10 mouse cellular contexts compared by ENCODE assay signal in genomic region chr3:144622930-144623612, GRCm38 (mm10). TPM values are rescaled to one million over a fixed set of nuclear protein-coding genes. Genes with fewer than 3 reads are reported as not detected.
DNase-seq lines count a peak whose midpoint lies in the region; ATAC-seq lines count a peak whose summit lies in the region.
"Had no signal": no experiment of that assay in that cellular context is flagged by ENCODE, and none has a peak within 500 bp of the region (broad histone marks: within the 10 kb centered on the region; RNA-seq: fewer than 3 reads in every experiment).

No protein-coding gene starts in this region.

- peak; percentile 39 for DNase-seq in kidney, postnatal 14 days
- peak; percentile 81 for DNase-seq in forebrain, embryonic 14.5 days (ENCODE audit: low spot score)
- peak; percentile 24 for DNase-seq in limb, embryonic 11.5 days (ENCODE audit: low spot score)
- no peak for DNase-seq in ovary, postnatal 36 days (ENCODE audit: low spot score)
- DNase-seq in heart, adult 8-10 months (ENCODE audit: low spot score): no peak
- no peak for DNase-seq in urinary bladder, postnatal 36 days (ENCODE audit: low spot score in 2 of 2)
- DNase-seq: heart, postnatal 14 days; thymus, adult 2 months had no signal

- no peak overlapping the region for H3K9ac ChIP-seq in kidney, embryonic 15.5 days
- no peak overlapping the region for H3K9ac ChIP-seq in forebrain, embryonic 14.5 days (ENCODE audit: low read length)
- H3K9ac ChIP-seq in limb, embryonic 11.5 days (ENCODE audit: low read length): no peak overlapping the region
- H3K9ac ChIP-seq in neural tube, embryonic 14.5 days (replicated peaks; ENCODE audit: low read depth, low read length): 0 out of 2 replicates have a peak overlapping the region, but pooled peaks have one; percentile 7

- ATAC-seq in kidney, embryonic 15.5 days (replicated peaks; ENCODE audit: low FRiP score): no peak
- peak; percentile 97 for ATAC-seq in forebrain, embryonic 14.5 days
- peak; percentile 77; the same call in 1 of the 2 replicates for ATAC-seq in limb, embryonic 11.5 days (ENCODE audit: insufficient number of reproducible peaks, low FRiP score, low TSS enrichment, low read depth)
- ATAC-seq in neural tube, embryonic 14.5 days (ENCODE audit: low read depth): peak; percentile 92

- no peaks in the 10 kb centered on the region for H3K27me3 ChIP-seq in kidney, embryonic 15.5 days
- H3K27me3 ChIP-seq in forebrain, embryonic 14.5 days (replicated peaks; ENCODE audit: control insufficient read depth, insufficient read depth, low read length): no peaks in the 10 kb centered on the region
- no peaks in the 10 kb centered on the region for H3K27me3 ChIP-seq in limb, embryonic 11.5 days (ENCODE audit: control insufficient read depth, insufficient read depth, low read length)
- no peaks in the 10 kb centered on the region for H3K27me3 ChIP-seq in neural tube, embryonic 14.5 days (ENCODE audit: control insufficient read depth, insufficient read depth, low read length)

- no peaks in the 10 kb centered on the region for H3K4me1 ChIP-seq in kidney, embryonic 15.5 days
- no peaks in the 10 kb centered on the region for H3K4me1 ChIP-seq in forebrain, embryonic 14.5 days (ENCODE audit: control insufficient read depth, insufficient read depth, low read length)
- H3K4me1 ChIP-seq in limb, embryonic 11.5 days (ENCODE audit: control insufficient read depth, insufficient read depth, low read length): no peaks in the 10 kb centered on the region
- no peaks in the 10 kb centered on the region for H3K4me1 ChIP-seq in neural tube, embryonic 14.5 days (ENCODE audit: control insufficient read depth, insufficient read depth, low read length)

- no peak overlapping the region for H3K4me3 ChIP-seq in kidney, embryonic 15.5 days (replicated peaks)
- H3K4me3 ChIP-seq in forebrain, embryonic 14.5 days (ENCODE audit: low read depth, low read length): no peak overlapping the region
- H3K4me3 ChIP-seq in limb, embryonic 11.5 days (ENCODE audit: low read depth, low read length): no peak overlapping the region
- H3K4me3 ChIP-seq in neural tube, embryonic 14.5 days (ENCODE audit: low read depth, low read length): no peak overlapping the region

- H3K4me2 ChIP-seq in kidney, embryonic 15.5 days: no peak overlapping the region
- no peak overlapping the region for H3K4me2 ChIP-seq in forebrain, embryonic 14.5 days (ENCODE audit: low read length)
- H3K4me2 ChIP-seq in limb, embryonic 11.5 days (ENCODE audit: low read depth, severe bottlenecking): no peak overlapping the region
- H3K4me2 ChIP-seq in neural tube, embryonic 14.5 days (ENCODE audit: low read depth, low read length): no peak overlapping the region

- H3K27ac ChIP-seq in kidney, embryonic 15.5 days: no peak overlapping the region
- peak overlapping the region; percentile 67 for H3K27ac ChIP-seq in forebrain, embryonic 14.5 days (ENCODE audit: low read depth, low read length)
- H3K27ac ChIP-seq in limb, embryonic 11.5 days (replicated peaks; ENCODE audit: low read depth, low read length): no peak overlapping the region; the same call in 1 of the 2 replicates
- peak overlapping the region; percentile 44; the same call in 1 of the 2 replicates for H3K27ac ChIP-seq in neural tube, embryonic 14.5 days (ENCODE audit: low read depth, low read length)

- 71% methylated on average over 13 of the region's 13 CpGs for WGBS in kidney, embryonic 15.5 days
- 59% methylated on average over 13 of the region's 13 CpGs for WGBS in forebrain, embryonic 14.5 days
- 81% methylated on average over 13 of the region's 13 CpGs for WGBS in limb, embryonic 11.5 days
- 62% methylated on average over 13 of the region's 13 CpGs for WGBS in neural tube, embryonic 14.5 days

- H3K36me3 ChIP-seq in kidney, embryonic 15.5 days: no peaks in the 10 kb centered on the region
- no peaks in the 10 kb centered on the region for H3K36me3 ChIP-seq in forebrain, embryonic 14.5 days (ENCODE audit: control insufficient read depth, insufficient read depth, low read length)
- no peaks in the 10 kb centered on the region for H3K36me3 ChIP-seq in limb, embryonic 11.5 days (ENCODE audit: control insufficient read depth, insufficient read depth, low read length)
- no peaks in the 10 kb centered on the region for H3K36me3 ChIP-seq in neural tube, embryonic 14.5 days (ENCODE audit: control insufficient read depth, insufficient read depth, low read length)

- 0 out of 2 replicates have a peak, but pooled peaks cover 8% of the 10 kb centered on the region for H3K9me3 ChIP-seq in kidney, embryonic 15.5 days (replicated peaks)
- 0 out of 2 replicates have a peak, but pooled peaks cover 3% of the 10 kb centered on the region for H3K9me3 ChIP-seq in forebrain, embryonic 14.5 days (replicated peaks; ENCODE audit: control insufficient read depth, low read length)
- H3K9me3 ChIP-seq in limb, embryonic 11.5 days (ENCODE audit: control insufficient read depth, low read length): 0 out of 2 replicates have a peak, but pooled peaks cover 2% of the 10 kb centered on the region
- no peaks in the 10 kb centered on the region for H3K9me3 ChIP-seq in neural tube, embryonic 14.5 days (ENCODE audit: control insufficient read depth, low read length)

RNA-seq across cellular contexts. Expression of gene Selenof, which starts 53.0 kb away (rescaled TPM):
- polyA plus RNA-seq in kidney, embryonic 15.5 days (2015; fragmentation: Nextera tagmentation; extraction: Ambion mirVana): 618 and 674 TPM in 2 replicates
- polyA plus RNA-seq in forebrain, embryonic 14.5 days (2014; fragmentation: Nextera tagmentation; extraction: Ambion mirVana): 518 and 577 TPM in 2 replicates
- polyA plus RNA-seq in limb, embryonic 11.5 days (2014; fragmentation: Nextera tagmentation; extraction: Ambion mirVana): 368 and 386 TPM in 2 replicates
- polyA plus RNA-seq in neural tube, embryonic 14.5 days (2014; fragmentation: Nextera tagmentation; extraction: Ambion mirVana): 485 and 490 TPM in 2 replicates
- total RNA-seq in heart, adult 8-10 months (2022): 100 to 1,000 TPM; 133 to 136 (median 134) TPM

RNA-seq across cellular contexts. Expression of gene Hs2st1, which starts 53.1 kb away (rescaled TPM):
- 12.5 and 13.0 TPM in 2 replicates for polyA plus RNA-seq in kidney, embryonic 15.5 days (2015; fragmentation: Nextera tagmentation; extraction: Ambion mirVana)
- polyA plus RNA-seq in forebrain, embryonic 14.5 days (2014; fragmentation: Nextera tagmentation; extraction: Ambion mirVana): 18.3 and 18.6 TPM in 2 replicates
- polyA plus RNA-seq in limb, embryonic 11.5 days (2014; fragmentation: Nextera tagmentation; extraction: Ambion mirVana): 14.1 and 14.8 TPM in 2 replicates
- 17.0 and 18.6 TPM in 2 replicates for polyA plus RNA-seq in neural tube, embryonic 14.5 days (2014; fragmentation: Nextera tagmentation; extraction: Ambion mirVana)
- total RNA-seq in heart, adult 8-10 months (2022): 1 to 10 TPM; 6.7 to 9.6 (median 7.6) TPM

Comparison
In these comparisons a context has a peak if more than half of its experiments do, and no peak if none do; other contexts are left out.
1. DNase-seq: peak in kidney, postnatal 14 days (single experiment), forebrain, embryonic 14.5 days (single experiment) and limb, embryonic 11.5 days (single experiment); none in ovary, postnatal 36 days (single experiment), heart, adult 8-10 months (single experiment) and urinary bladder, postnatal 36 days (0 of 2).
2. H3K27ac ChIP-seq: peak in forebrain, embryonic 14.5 days (single experiment) and neural tube, embryonic 14.5 days (single experiment); none in kidney, embryonic 15.5 days (single experiment) and limb, embryonic 11.5 days (single experiment).